Mouse (Mus musculus) forebrain, postnatal 0 days (tissue): Measurements from ENCODE around the gene Tbccd1. TPM values are rescaled to one million over a fixed set of nuclear protein-coding genes. Genes with fewer than 3 reads are reported as not detected.

Experiments used
- ATAC-seq: fragments of 200-750 bp; cut with Nextera tagmentation; 2 replicates; pipeline ENCODE4 v1.8.0; 2017; ENCODE audit warnings: mild to moderate bottlenecking, moderate library complexity
- DNase-seq: peaks from one replicate; pipeline ENCODE4 v3.0.0-alpha.2; 2015
- H3K27ac ChIP-seq: fragments of 300-500 bp; sonication (generic); 2 replicates; pipeline ENCODE4 v1.5.1; 2014; ENCODE audit warnings: low read depth, mild to moderate bottlenecking, antibody characterized with exemption, low read length, moderate library complexity, mixed read lengths
- H3K27me3 ChIP-seq: fragments of 300-500 bp; sonication (generic); 2 replicates; pipeline ENCODE4 v1.6.1; 2014; ENCODE audit warnings: mild to moderate bottlenecking, low read length, mixed read lengths; ENCODE audit not compliant: insufficient read depth
- H3K36me3 ChIP-seq: fragments of 300-500 bp; sonication (generic); 2 replicates; pipeline ENCODE4 v1.6.1; 2014; ENCODE audit warnings: mild to moderate bottlenecking, moderate library complexity; ENCODE audit not compliant: insufficient read depth
- H3K4me1 ChIP-seq: fragments of 300-500 bp; sonication (generic); 2 replicates; pipeline ENCODE4 v1.6.1; 2014; ENCODE audit warnings: antibody characterized with exemption; ENCODE audit not compliant: insufficient read depth
- H3K4me2 ChIP-seq: fragments of 300-500 bp; sonication (generic); 2 replicates; pipeline ENCODE4 v1.6.1; 2014; ENCODE audit warnings: low read depth, mild to moderate bottlenecking, moderate library complexity
- H3K4me3 ChIP-seq: fragments of 300-500 bp; sonication (generic); 2 replicates; pipeline ENCODE4 v1.5.1; 2014; ENCODE audit warnings: low read depth, low read length, mixed read lengths
- H3K9ac ChIP-seq: fragments of 300-500 bp; sonication (generic); 2 replicates; pipeline ENCODE4 v1.6.1; 2014; ENCODE audit warnings: mild to moderate bottlenecking
- H3K9me3 ChIP-seq: fragments of 300-500 bp; sonication (generic); 2 replicates; pipeline ENCODE4 v1.6.1; 2016; ENCODE audit warnings: low read length
- CTCF ChIP-seq: sonication (generic); IDR thresholded peaks from 2 replicates; pipeline ENCODE4 v1.5.1; 2016; ENCODE audit warnings: antibody characterized with exemption, control low read depth, low read depth
- whole genome bisulfite sequencing: fragments of 180-500 bp; shearing (Covaris S2); extraction: QIAGEN DNeasy Blood & Tissue Kit; methylation state at CpG from one replicate; pipeline ENCODE4 v1.1.7; 2014; 5-methylcytosine and 5-hydroxymethylcytosine counted together
- polyA plus RNA-seq: library from polyadenylated mRNA; unstranded; fragments of >200 nt; fragmentation: Nextera tagmentation; extraction: Ambion mirVana; gene quantifications from 2 replicates; pipeline ENCODE4 v1.2.1, GENCODE M21; 2015
- total RNA-seq: library from RNA; depleted of rRNA; stranded (reverse); fragments of >200 nt; gene quantifications from 2 replicates; pipeline ENCODE4 v1.2.3, GENCODE M21; 2014

The Tbccd1 gene
- total and polyA plus RNA-seq, 2 experiments from 2014 or later: 14.9 to 18.0 TPM

DNA sequence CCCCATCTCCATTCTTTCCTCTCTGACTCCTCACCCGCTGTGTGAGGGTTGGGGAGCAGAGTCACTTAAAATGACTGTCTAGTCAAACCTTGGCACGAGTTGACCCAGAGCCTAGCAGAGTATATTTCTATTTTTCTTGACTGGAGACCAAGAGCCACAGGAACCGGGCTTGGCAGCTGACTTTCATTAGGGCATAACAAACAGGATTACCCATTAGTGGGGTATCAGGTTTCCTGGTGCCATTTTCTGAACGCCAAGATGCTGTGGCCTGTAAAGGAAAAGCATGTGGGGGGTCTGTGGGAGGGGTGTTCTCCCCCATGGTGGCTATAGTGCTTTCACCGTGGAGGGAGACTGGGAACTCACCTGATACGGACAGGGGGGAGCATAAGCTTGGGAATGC, 23.4 kb upstream of the Tbccd1 start:
- WGBS: 5% methylated on average over 6 of the region's 6 CpGs
- H3K27me3 ChIP-seq: no peaks in the 10 kb centered on the region
- H3K9me3 ChIP-seq: no peaks in the 10 kb centered on the region
- no peak overlapping the region for H3K4me3 ChIP-seq
- DNase-seq: no peak
- no peak overlapping the region for H3K9ac ChIP-seq
- no peak overlapping the region for H3K4me2 ChIP-seq
- TF ChIP-seq CTCF: no peak
- H3K4me1 ChIP-seq: no peaks in the 10 kb centered on the region
- no peaks in the 10 kb centered on the region for H3K36me3 ChIP-seq
- no peak for ATAC-seq
- no peak overlapping the region for H3K27ac ChIP-seq

DNA sequence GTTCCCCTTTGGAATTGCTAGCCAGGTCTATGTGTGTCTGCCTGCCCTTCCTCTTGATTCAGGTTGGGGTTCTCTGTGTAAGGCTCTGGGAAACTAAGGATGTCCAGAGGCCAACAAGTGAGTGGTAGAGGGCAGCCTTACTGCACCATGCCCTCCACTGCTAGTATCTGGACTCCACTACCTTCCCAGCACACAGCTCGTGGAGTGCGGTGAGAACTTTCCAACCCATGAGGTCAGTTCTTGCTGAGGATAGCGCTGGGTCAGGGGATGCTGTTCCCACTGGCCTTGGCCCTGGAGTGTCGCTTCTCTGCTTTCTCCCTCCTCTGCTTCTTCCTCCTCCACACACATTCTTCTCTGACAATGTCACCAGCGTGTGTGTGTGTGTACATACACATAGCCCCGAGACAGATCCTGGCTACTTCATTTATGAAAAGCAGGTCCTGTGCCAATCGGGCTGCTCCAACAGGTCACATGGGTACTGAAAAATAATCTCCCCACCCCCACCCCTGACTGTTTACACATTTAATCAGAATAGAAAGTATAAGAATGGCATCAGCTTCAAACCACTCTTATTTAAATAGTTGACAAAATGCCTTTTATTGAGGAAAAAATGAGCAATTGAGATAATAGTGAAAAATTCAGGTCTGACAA, 22.6 kb upstream of the Tbccd1 start:
- 59% methylated on average over 7 of the region's 7 CpGs for WGBS

DNA sequence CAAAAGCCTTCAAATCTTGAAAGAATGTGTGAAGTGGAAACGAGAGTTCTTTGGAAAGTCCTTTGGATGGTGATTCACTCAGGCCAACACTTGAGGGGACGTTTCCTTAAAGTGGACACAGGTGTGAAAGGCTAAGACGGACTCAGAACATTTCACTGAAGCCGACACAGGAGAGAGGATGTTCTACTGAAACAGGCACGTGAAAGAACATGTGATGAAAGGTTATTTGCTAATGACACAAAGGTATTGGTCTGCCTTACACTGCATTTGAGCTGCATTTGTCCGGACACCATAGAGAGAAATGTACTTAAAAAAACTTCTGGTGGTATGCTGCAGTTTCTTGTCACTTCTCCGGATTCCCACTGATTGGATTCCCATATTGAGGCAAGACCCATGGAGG, 21.2 kb upstream of the Tbccd1 start:
- no peak for ATAC-seq
- Histone ChIP-seq H3K9me3 (no peaks in the 10 kb centered on the region), H3K4me2 (no peak overlapping the region), H3K9ac (no peak overlapping the region), H3K36me3 (peaks cover 4% of the 10 kb centered on the region; the same call in 1 of the 2 replicates), H3K4me3 (no peak overlapping the region), H3K27me3 (no peaks in the 10 kb centered on the region), H3K4me1 (no peaks in the 10 kb centered on the region), H3K27ac (no peak overlapping the region)
- 72% methylated on average over 7 of the region's 7 CpGs for WGBS
- no peak for TF ChIP-seq CTCF
- DNase-seq: no peak

More for the DNA sequence above, 22.6 kb upstream of the Tbccd1 start:
- H3K36me3 ChIP-seq: no peaks in the 10 kb centered on the region
- DNase-seq (no peak), ATAC-seq (no peak)
- no peak overlapping the region for H3K9ac ChIP-seq
- no peaks in the 10 kb centered on the region for H3K27me3 ChIP-seq
- TF ChIP-seq CTCF: no peak
- H3K27ac ChIP-seq: no peak overlapping the region
- no peak overlapping the region for H3K4me3 ChIP-seq
- no peaks in the 10 kb centered on the region for H3K4me1 ChIP-seq
- H3K9me3 ChIP-seq: no peaks in the 10 kb centered on the region
- H3K4me2 ChIP-seq: no peak overlapping the region

DNA sequence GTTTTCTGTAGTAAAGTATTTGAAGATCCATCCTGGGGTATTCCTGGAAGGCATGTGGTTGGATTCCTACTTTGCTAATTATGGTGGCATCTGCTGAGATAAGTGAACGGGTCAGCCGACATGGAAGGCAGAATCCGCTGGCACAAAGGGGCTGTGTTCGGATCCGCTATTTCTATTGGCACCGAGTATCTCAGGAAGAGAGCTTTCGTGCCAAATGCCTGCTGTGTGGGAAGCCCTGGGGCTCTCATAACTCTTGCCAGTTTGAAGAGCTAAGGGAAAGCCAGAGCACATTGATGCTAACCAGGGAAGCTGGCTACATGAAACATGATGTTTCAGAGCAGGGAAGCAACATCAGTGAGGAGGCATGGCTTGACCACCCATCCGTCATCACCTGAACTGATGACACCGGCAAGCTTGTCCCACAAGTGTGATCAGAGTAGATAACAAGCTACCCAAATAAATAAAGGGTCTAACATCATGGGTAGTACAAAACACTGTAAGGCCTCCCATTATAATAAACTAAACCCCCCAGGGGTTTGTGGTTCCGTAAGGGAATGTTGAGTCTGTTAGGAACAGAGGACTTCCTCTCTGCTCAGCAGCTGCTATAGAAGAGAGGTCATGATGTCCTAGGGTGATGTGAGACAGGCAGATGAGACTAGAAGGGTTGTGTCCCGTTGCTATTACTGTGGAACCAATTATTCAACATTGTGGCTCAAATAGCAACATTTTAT, 20.4 kb upstream of the Tbccd1 start:
- H3K4me1 ChIP-seq: no peaks in the 10 kb centered on the region
- peaks cover 11% of the 10 kb centered on the region for H3K36me3 ChIP-seq
- H3K27me3 ChIP-seq: no peaks in the 10 kb centered on the region
- no peaks in the 10 kb centered on the region for H3K9me3 ChIP-seq
- no peak overlapping the region for H3K4me2 ChIP-seq
- no peak overlapping the region for H3K9ac ChIP-seq
- 56% methylated on average over 11 of the region's 11 CpGs for WGBS
- no peak overlapping the region for H3K4me3 ChIP-seq
- no peak for TF ChIP-seq CTCF
- peak; percentile 39 for DNase-seq
- no peak overlapping the region for H3K27ac ChIP-seq
- ATAC-seq: peak; percentile 40; the same call in 1 of the 2 replicates

DNA sequence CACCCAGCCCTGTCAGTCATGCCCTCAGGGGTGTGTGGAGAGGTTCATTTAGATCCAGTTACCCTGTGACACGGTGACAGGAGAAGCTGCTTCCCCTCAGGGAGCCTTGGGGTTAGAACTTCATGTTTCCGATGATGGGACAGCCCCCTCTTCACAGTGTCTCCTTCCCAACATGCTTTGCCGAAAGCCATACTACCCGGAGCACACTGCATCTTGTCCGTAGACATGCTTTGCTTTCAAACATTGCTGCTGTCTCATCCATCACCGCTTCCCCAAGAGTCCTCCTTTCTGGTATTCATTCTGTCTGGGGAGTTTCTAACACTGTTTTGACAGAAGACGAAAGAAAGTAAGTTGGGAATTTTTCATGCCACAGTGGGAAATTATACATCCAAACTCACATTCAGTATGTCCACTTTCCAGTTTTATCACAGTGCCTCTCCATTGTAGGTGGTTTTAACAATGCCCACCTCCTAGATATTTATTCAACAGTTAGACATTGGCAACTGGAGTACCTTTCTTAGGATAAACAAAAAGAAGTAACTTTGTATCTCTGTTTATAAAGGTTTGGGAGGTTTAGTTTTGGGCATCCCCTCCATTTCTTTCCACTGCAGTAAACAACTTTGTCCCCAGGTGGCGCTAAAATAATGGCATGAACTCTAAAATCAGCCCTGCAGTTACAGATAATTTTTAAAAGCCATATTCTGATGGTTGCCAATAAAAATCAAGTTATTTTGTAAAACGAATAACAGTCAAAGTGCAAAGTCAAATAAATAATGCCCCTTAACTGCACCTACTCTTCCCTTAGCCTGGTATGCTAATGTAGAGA, 19.0 kb upstream of the Tbccd1 start:
- Histone ChIP-seq H3K4me2 (no peak overlapping the region), H3K27ac (no peak overlapping the region), H3K9me3 (no peaks in the 10 kb centered on the region), H3K9ac (no peak overlapping the region), H3K27me3 (no peaks in the 10 kb centered on the region), H3K4me1 (no peaks in the 10 kb centered on the region), H3K36me3 (peaks cover 23% of the 10 kb centered on the region), H3K4me3 (no peak overlapping the region)
- TF ChIP-seq CTCF: peak; percentile 75
- ATAC-seq: no peak
- DNase-seq: peak; percentile 68
- 50% methylated on average over 9 of the region's 9 CpGs for WGBS

DNA sequence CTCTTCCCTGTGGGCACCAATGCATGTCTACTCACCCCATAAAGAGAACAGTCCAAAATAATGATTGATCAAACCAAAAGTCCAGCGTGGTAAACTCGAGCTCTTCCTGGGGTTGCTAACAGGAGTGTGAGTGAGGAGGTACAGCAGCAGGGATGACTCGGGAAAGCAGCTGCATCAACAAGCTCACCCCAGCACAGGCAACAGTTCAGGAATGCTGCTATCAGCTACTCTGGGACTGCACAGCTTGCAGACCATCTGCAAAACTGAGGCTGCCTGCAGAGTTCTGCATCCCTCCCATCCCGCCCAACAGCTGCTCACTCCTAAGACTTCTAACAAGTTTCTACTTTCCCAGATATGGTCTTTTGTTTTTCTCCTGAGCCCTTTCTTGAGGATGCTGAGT, 15.9 kb upstream of the Tbccd1 start:
- Histone ChIP-seq H3K9me3 (no peaks in the 10 kb centered on the region), H3K27ac (no peak overlapping the region), H3K4me1 (no peaks in the 10 kb centered on the region), H3K4me3 (no peak overlapping the region), H3K27me3 (no peaks in the 10 kb centered on the region), H3K4me2 (no peak overlapping the region), H3K9ac (no peak overlapping the region), H3K36me3 (peaks cover 54% of the 10 kb centered on the region)
- WGBS: 78% methylated on average over 4 of the region's 4 CpGs
- TF ChIP-seq CTCF: no peak
- no peak for ATAC-seq
- DNase-seq: peak; percentile 11
